Mouse (Mus musculus) embryonic facial prominence, embryonic 11.5 days (tissue): Measurements from ENCODE around the gene Btd. TPM values are rescaled to one million over a fixed set of nuclear protein-coding genes. Genes with fewer than 3 reads are reported as not detected.

Source experiments
- ATAC-seq: fragments of 200-750 bp; cut with Nextera tagmentation; replicated peaks from 2 replicates; pipeline ENCODE4 v1.8.0; 2017; ENCODE audit warnings: low read depth; ENCODE audit not compliant: insufficient number of reproducible peaks, low FRiP score, low TSS enrichment
- DNase-seq: peaks from one replicate; pipeline ENCODE4 v3.0.0-alpha.2; 2015; ENCODE audit warnings: low spot score
- H3K27ac ChIP-seq: fragments of 300-500 bp; sonication (generic); replicated peaks from 2 replicates; pipeline ENCODE4 v1.5.1; 2014; ENCODE audit warnings: mild to moderate bottlenecking, low read depth, low read length, control low read depth
- H3K27me3 ChIP-seq: fragments of 300-500 bp; sonication (generic); 2 replicates; pipeline ENCODE4 v1.6.1; 2014; ENCODE audit warnings: mild to moderate bottlenecking, low read length, moderate library complexity, mixed read lengths; ENCODE audit not compliant: control insufficient read depth, insufficient read depth
- H3K36me3 ChIP-seq: fragments of 300-500 bp; sonication (generic); replicated peaks from 2 replicates; pipeline ENCODE4 v1.6.1; 2014; ENCODE audit warnings: low read depth, mild to moderate bottlenecking, low read length, moderate library complexity, mixed read lengths; ENCODE audit not compliant: control insufficient read depth, insufficient read depth
- H3K4me1 ChIP-seq: fragments of 300-500 bp; sonication (generic); 2 replicates; pipeline ENCODE4 v1.6.1; 2014; ENCODE audit warnings: low read length, mixed read lengths; ENCODE audit not compliant: control insufficient read depth, insufficient read depth
- H3K4me2 ChIP-seq: fragments of 300-500 bp; sonication (generic); 2 replicates; pipeline ENCODE4 v1.6.1; 2014; ENCODE audit warnings: low read depth, mild to moderate bottlenecking, control low read depth, low read length, moderate library complexity
- H3K4me3 ChIP-seq: fragments of 300-500 bp; sonication (generic); 2 replicates; pipeline ENCODE4 v1.5.1; 2014; ENCODE audit warnings: low read depth, low read length, control low read depth
- H3K9ac ChIP-seq: fragments of 300-500 bp; sonication (generic); replicated peaks from 2 replicates; pipeline ENCODE4 v1.6.1; 2014; ENCODE audit warnings: mild to moderate bottlenecking, control low read depth, low read length
- H3K9me3 ChIP-seq: fragments of 300-500 bp; sonication (generic); replicated peaks from 2 replicates; pipeline ENCODE4 v1.6.1; 2016; ENCODE audit warnings: mild to moderate bottlenecking, low read length, inconsistent platforms, mixed read lengths; ENCODE audit not compliant: control insufficient read depth
- WGBS: fragments of 180-500 bp; shearing (Covaris S2); extraction: QIAGEN DNeasy Blood & Tissue Kit; methylation state at CpG from one replicate; pipeline ENCODE4 v1.1.7; 2014; 5-methylcytosine and 5-hydroxymethylcytosine counted together
- polyA plus RNA-seq: library from polyadenylated mRNA; unstranded; fragments of >200 nt; fragmentation: Nextera tagmentation; extraction: Ambion mirVana; gene quantifications from 2 replicates; pipeline ENCODE4 v1.2.1, GENCODE M21; 2014

Btd gene
- polyA plus RNA-seq, 1 experiment from 2014 or later = 18.2 TPM

GRCm38 (mm10) chr14:31651206-31651605, 10.4 kb downstream of the Btd start:
- DNase-seq (no peak), ATAC-seq (no peak)
- Histone ChIP-seq H3K4me3 (no peak overlapping the region), H3K4me1 (no peaks in the 10 kb centered on the region), H3K9me3 (no peaks in the 10 kb centered on the region), H3K27me3 (no peaks in the 10 kb centered on the region), H3K27ac (no peak overlapping the region), H3K4me2 (no peak overlapping the region), H3K9ac (no peak overlapping the region), H3K36me3 (no peaks in the 10 kb centered on the region)
- WGBS = 83% methylated on average over 7 of the region's 7 CpGs

DNA sequence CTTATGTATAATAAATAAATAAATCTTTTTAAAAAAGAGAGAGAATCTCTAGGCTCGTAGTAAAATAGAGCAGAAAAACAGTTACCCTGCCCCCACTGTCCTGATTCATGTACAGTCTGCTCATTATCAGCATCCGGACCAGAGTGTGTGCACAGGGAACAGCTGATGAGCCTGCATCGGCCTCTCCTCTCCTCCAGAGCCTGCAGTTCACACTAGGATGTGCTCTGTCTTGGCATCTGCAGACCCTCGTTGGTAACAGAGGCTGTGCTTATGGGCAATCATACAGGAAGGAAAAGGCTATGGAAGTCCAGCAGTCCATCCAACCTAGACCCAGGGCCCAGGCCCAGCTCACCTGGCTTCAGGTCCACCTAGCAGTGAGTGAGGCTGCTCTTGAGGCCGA, 11.3 kb downstream of the Btd start:
- no peak for DNase-seq
- no peak overlapping the region for H3K4me3 ChIP-seq
- H3K9me3 ChIP-seq = no peaks in the 10 kb centered on the region
- no peak overlapping the region for H3K9ac ChIP-seq
- no peaks in the 10 kb centered on the region for H3K27me3 ChIP-seq
- no peak overlapping the region for H3K27ac ChIP-seq
- WGBS = 67% methylated on average over 5 of the region's 5 CpGs
- no peak overlapping the region for H3K4me2 ChIP-seq
- no peak for ATAC-seq
- no peaks in the 10 kb centered on the region for H3K4me1 ChIP-seq
- H3K36me3 ChIP-seq = no peaks in the 10 kb centered on the region

GRCm38 (mm10) chr14:31652624-31653023, 11.8 kb downstream of the Btd start:
- ATAC-seq = no peak
- H3K4me3 ChIP-seq = no peak overlapping the region

GRCm38 (mm10) chr14:31653101-31653875, 12.5 kb downstream of the Btd start:
- H3K27me3 ChIP-seq = no peaks in the 10 kb centered on the region
- 84% methylated on average over 14 of the region's 14 CpGs for WGBS
- no peak for DNase-seq
- H3K36me3 ChIP-seq = no peaks in the 10 kb centered on the region
- H3K4me1 ChIP-seq = no peaks in the 10 kb centered on the region
- no peak overlapping the region for H3K9ac ChIP-seq
- no peak overlapping the region for H3K4me2 ChIP-seq
- H3K4me3 ChIP-seq = no peak overlapping the region
- H3K27ac ChIP-seq = no peak overlapping the region
- no peak for ATAC-seq
- H3K9me3 ChIP-seq = no peaks in the 10 kb centered on the region

More at GRCm38 (mm10) chr14:31652624-31653023, 11.8 kb downstream of the Btd start:
- Histone ChIP-seq H3K27ac (no peak overlapping the region), H3K4me2 (no peak overlapping the region), H3K9ac (no peak overlapping the region), H3K27me3 (no peaks in the 10 kb centered on the region), H3K9me3 (no peaks in the 10 kb centered on the region), H3K36me3 (no peaks in the 10 kb centered on the region), H3K4me1 (no peaks in the 10 kb centered on the region)
- DNase-seq = no peak
- WGBS = 80% methylated on average over 1 of the region's 1 CpGs

DNA sequence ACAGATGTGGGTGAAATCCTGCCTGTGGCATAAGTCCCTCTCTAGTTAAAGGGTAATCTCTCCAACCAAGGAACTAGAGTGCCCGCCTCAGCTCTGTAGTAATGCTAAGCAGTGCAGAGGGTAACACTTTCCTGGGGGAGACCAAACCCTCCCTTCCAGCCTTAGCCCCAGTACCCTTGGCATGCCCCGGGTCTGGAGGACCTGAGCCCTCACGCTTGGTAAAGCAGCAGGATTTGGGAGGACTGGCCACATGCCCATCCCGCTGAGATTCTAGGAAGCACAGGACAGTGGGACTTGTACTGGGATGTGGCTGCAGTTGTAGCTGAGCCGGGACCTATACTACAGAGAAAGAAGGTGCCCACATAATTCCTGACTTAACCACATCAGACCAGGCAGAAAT, 14.0 kb downstream of the Btd start:
- no peak for ATAC-seq
- Histone ChIP-seq H3K27ac (no peak overlapping the region), H3K4me1 (no peaks in the 10 kb centered on the region), H3K36me3 (no peaks in the 10 kb centered on the region), H3K9me3 (no peaks in the 10 kb centered on the region), H3K27me3 (no peaks in the 10 kb centered on the region), H3K9ac (no peak overlapping the region), H3K4me3 (no peak overlapping the region), H3K4me2 (no peak overlapping the region)
- WGBS = 86% methylated on average over 5 of the region's 5 CpGs
- DNase-seq = no peak

- no peak overlapping the region for H3K27ac ChIP-seq
- H3K4me1 ChIP-seq = no peaks in the 10 kb centered on the region
- no peak for ATAC-seq
- WGBS = 78% methylated on average over 14 of the region's 14 CpGs
- no peaks in the 10 kb centered on the region for H3K27me3 ChIP-seq
- H3K9ac ChIP-seq = no peak overlapping the region
- H3K9me3 ChIP-seq = no peaks in the 10 kb centered on the region
- no peak overlapping the region for H3K4me2 ChIP-seq
- DNase-seq = no peak
- no peak overlapping the region for H3K4me3 ChIP-seq
- H3K36me3 ChIP-seq = no peaks in the 10 kb centered on the region
Observed at GRCm38 (mm10) chr14:31655406-31655805, 14.6 kb downstream of the Btd start.

GRCm38 (mm10) chr14:31656386-31656785, 15.6 kb downstream of the Btd start:
- Histone ChIP-seq H3K4me2 (no peak overlapping the region), H3K4me3 (no peak overlapping the region), H3K9ac (no peak overlapping the region), H3K36me3 (no peaks in the 10 kb centered on the region), H3K9me3 (no peaks in the 10 kb centered on the region), H3K27ac (no peak overlapping the region), H3K4me1 (no peaks in the 10 kb centered on the region), H3K27me3 (no peaks in the 10 kb centered on the region)
- ATAC-seq (no peak), DNase-seq (no peak)
- 74% methylated on average over 7 of the region's 7 CpGs for WGBS

GRCm38 (mm10) chr14:31656857-31657645, 16.2 kb downstream of the Btd start:
- H3K9ac ChIP-seq = no peak overlapping the region
- H3K4me2 ChIP-seq = no peak overlapping the region
- H3K4me1 ChIP-seq = no peaks in the 10 kb centered on the region; the same call in 1 of the 2 replicates
- H3K9me3 ChIP-seq = no peaks in the 10 kb centered on the region
- DNase-seq = peak; percentile 81
- no peak for ATAC-seq
- H3K36me3 ChIP-seq = no peaks in the 10 kb centered on the region
- WGBS = 43% methylated on average over 5 of the region's 5 CpGs
- H3K27ac ChIP-seq = no peak overlapping the region
- no peaks in the 10 kb centered on the region for H3K27me3 ChIP-seq
- H3K4me3 ChIP-seq = no peak overlapping the region
